Mouse (Mus musculus): ENCODE measurements around the gene Ppdpf.

DNA sequence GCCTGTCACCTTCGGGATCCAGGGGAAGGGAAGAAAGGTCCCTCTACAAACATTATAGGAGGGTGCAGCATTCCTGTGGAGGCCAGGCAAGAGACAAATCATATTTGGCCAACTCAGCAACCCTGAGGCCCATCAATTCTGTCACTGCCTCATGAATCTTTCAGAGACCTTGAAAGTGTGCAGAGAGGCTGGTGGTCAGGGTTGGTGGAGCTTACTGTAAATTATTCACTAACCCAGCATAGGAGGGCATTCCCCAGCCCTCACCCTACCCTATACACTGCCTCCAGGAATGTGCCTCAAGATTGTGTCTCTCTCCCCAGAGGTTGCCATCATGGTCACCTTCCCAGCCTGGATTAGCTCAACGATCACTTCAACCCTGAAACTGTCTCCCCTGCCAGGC is 42.4 kb upstream of the Ppdpf start:
- no peak for TF ChIP-seq CTCF (IDR thresholded peaks at IDR 0.05; ENCODE audit: extremely low read depth, insufficient read depth, low read length)
- TF ChIP-seq POLR2A (IDR thresholded peaks at IDR 0.05; ENCODE audit: extremely low read depth, insufficient read depth, low read length) = 0 out of 2 replicates have a peak, but pooled peaks have one; percentile 8
